Mouse (Mus musculus): ENCODE measurements around the gene Gcnt1. TPM values are rescaled to one million over a fixed set of nuclear protein-coding genes. Genes with fewer than 3 reads are reported as not detected.

Gcnt1 gene
- polyA plus RNA-seq, 1 experiment from 2014 or later: 19.0 TPM

DNA sequence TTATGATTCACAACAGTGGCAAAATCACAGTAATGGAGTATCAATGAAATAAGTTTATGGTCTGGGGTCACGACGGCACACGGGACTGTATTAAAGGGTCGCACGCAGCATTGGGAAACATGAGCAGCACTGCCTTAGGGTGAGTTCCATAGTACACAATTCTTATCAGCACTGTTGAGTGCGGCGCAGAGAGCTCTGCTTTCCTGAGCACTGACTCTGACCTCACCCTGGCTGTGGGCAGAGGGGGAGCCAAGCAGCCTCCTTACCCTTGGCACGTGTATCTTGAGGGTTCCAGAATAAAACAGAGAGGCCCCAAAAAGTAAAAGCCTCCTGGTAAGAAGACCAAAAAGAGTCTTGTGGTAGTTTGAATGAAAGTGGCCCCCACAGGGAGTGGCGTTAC is 4.1 kb downstream of the Gcnt1 start:
- Histone ChIP-seq H3K4me3 (replicated peaks) (no peak overlapping the region), H3K9me3 (replicated peaks) (no peaks in the 10 kb centered on the region), H3K27ac (replicated peaks) (no peak overlapping the region), H3K9ac (no peak overlapping the region), H3K27me3 (no peaks in the 10 kb centered on the region), H3K36me3 (replicated peaks) (no peaks in the 10 kb centered on the region), H3K4me2 (no peak overlapping the region), H3K4me1 (replicated peaks) (peaks cover 4% of the 10 kb centered on the region; the same call in 1 of the 2 replicates)
- no peak; the same call in 1 of the 2 replicates for ATAC-seq (ENCODE audit: insufficient read depth)
- 45% methylated on average over 9 of the region's 9 CpGs for WGBS (ENCODE audit: insufficient replicate concordance)

DNA sequence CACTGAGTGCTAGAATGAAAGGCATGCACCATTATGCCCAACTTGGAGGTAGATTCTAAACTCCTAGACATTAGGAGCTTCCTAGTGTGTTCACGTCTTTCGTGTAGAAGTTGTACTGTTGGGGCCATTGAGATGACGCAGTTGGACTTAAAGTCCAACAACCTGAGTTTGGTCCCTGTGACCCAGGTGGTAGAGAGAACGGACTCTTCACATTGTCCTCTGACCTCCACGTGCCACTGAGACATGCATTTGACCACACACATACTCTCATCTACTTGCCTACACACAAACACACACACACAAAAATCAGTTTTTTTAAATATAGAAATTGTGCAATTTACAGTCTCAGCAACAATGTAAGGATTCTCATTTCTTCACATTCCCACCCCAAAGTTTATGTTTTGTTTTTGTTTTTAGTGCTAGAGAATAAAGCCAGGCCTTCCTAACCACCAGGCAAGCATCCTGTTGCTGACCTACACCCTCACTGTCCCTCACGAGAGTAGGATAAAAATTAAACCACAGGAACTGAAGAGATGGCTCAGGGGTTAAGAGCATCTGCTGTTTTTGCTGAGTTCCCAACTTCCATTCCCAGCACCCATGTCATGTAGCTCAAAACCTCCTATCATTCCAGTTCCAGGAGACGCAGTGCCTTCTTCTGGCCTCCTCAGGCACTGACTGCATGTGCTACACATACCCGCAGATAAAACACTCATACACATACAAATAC is 6.1 kb downstream of the Gcnt1 start:
- Histone ChIP-seq H3K9me3 (replicated peaks) (no peaks in the 10 kb centered on the region), H3K27me3 (no peaks in the 10 kb centered on the region), H3K36me3 (replicated peaks) (no peaks in the 10 kb centered on the region), H3K9ac (no peak overlapping the region), H3K4me2 (no peak overlapping the region), H3K4me3 (replicated peaks) (no peak overlapping the region), H3K4me1 (replicated peaks) (peaks cover 11% of the 10 kb centered on the region; the same call in 1 of the 2 replicates), H3K27ac (replicated peaks) (no peak overlapping the region)
- WGBS (ENCODE audit: insufficient replicate concordance): 76% methylated on average over 8 of the region's 8 CpGs
- ATAC-seq (ENCODE audit: insufficient read depth): no peak

DNA sequence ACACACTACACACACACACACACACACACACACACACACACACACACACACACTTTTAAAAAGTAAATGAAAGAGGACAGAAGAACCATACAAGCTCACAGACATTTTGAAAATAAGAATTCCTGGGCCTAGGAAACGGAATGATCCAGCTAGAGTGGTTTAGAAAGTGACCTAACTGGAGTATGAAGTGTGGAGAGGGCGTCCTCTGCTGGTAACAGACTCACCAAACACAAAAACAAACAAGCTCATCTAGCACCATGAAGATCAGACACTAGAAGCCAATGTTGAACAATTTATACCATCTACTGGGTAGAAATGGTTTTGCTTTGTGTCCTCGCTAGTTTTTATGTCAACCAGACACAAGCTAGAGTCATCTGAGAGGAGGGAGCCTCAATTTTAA is 7.9 kb downstream of the Gcnt1 start:
- Histone ChIP-seq H3K9me3 (replicated peaks) (no peaks in the 10 kb centered on the region), H3K9ac (no peak overlapping the region), H3K4me3 (replicated peaks) (no peak overlapping the region), H3K36me3 (replicated peaks) (no peaks in the 10 kb centered on the region), H3K27ac (replicated peaks) (no peak overlapping the region), H3K4me2 (no peak overlapping the region), H3K27me3 (no peaks in the 10 kb centered on the region), H3K4me1 (replicated peaks) (peaks cover 28% of the 10 kb centered on the region)
- peak; percentile 55; the same call in 1 of the 2 replicates for ATAC-seq (ENCODE audit: insufficient read depth)
- WGBS (ENCODE audit: insufficient replicate concordance): 24% methylated on average over 3 of the region's 3 CpGs

DNA sequence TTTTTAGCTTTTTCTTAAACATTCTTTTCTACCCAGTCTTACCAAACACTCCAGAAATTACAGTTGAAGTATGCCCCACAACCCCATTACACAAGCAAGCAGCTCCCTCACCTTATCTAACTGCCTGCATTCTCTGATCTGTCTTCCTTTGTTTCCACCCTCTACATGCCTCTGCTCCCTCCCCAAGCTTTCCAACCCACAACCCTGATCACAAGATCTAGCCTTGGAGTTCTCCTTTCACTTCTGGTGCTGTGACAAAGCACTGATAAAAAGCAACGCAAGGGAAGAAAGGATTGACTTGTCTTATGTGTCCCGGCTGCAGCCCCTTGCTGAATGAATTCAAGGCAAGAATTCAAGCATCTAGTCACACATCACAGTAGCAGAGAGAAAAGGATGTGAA is 11.5 kb downstream of the Gcnt1 start:
- H3K9ac ChIP-seq: no peak overlapping the region
- no peaks in the 10 kb centered on the region for H3K9me3 ChIP-seq (replicated peaks)
- 0 out of 2 replicates have a peak, but pooled peaks cover 3% of the 10 kb centered on the region for H3K27me3 ChIP-seq
- H3K27ac ChIP-seq (replicated peaks): peak overlapping the region; percentile 49; the same call in 1 of the 2 replicates
- H3K4me2 ChIP-seq: no peak overlapping the region
- no peaks in the 10 kb centered on the region for H3K36me3 ChIP-seq (replicated peaks)
- WGBS (ENCODE audit: insufficient replicate concordance): 10% methylated on average over 2 of the region's 2 CpGs
- H3K4me1 ChIP-seq (replicated peaks): peaks cover 51% of the 10 kb centered on the region
- ATAC-seq (ENCODE audit: insufficient read depth): peak; percentile 32
- H3K4me3 ChIP-seq (replicated peaks): no peak overlapping the region

DNA sequence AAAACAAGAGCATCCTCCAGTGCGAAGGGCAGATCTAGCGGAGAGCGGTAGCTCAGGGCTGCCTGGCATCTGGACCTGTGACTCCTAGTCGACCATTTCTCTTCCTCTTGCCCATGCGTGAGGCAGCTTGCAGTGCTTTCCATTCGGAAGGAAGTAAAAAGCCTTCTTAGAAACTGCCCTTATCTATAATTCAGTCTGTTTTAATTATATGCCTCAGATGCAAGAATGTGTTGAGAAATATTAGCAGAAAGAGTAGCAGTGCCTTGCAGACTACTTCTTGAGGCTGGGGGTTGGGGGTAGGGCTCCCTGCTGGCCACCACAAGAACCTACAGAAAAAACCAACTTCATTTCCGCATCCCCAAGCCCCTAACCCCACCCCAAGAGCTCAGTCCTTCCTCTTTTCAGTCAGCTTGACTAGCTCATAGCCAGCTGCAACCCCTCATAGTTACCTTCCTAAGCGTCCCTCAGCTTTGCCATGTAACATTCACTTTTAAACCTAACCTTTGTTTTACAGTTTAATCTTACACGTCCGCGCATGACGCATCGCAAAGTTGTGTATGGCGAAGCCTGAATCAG is 13.2 kb downstream of the Gcnt1 start:
- 0 out of 2 replicates have a peak, but pooled peaks cover 3% of the 10 kb centered on the region for H3K27me3 ChIP-seq
- peak overlapping the region; percentile 15 for H3K4me2 ChIP-seq
- no peak overlapping the region for H3K4me3 ChIP-seq (replicated peaks)
- H3K9ac ChIP-seq: no peak overlapping the region
- H3K4me1 ChIP-seq (replicated peaks): peaks cover 52% of the 10 kb centered on the region
- 35% methylated on average over 14 of the region's 14 CpGs for WGBS (ENCODE audit: insufficient replicate concordance)
- H3K27ac ChIP-seq (replicated peaks): peak overlapping the region; percentile 2; the same call in 1 of the 2 replicates
- no peaks in the 10 kb centered on the region for H3K9me3 ChIP-seq (replicated peaks)
- no peak for ATAC-seq (ENCODE audit: insufficient read depth)
- no peaks in the 10 kb centered on the region for H3K36me3 ChIP-seq (replicated peaks)

DNA sequence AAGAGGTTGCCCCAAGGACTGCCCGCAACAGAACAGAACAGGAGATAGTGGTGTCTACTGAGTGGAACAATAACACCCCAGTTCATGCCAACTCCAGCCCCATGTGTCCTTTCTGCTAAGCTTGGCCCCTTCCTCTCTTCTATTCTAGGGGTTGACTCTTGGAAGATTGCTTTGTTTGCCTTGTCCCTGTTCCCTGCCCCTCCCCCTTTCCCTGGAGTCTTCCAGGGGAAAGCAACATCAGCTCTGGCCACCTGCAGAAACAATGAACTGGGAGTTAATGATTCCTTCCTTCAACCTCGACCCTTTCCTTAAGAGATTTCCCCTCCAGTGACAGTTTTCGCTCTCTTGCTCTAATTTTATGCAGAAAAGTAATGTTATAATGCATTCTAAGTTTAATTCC is 15.3 kb downstream of the Gcnt1 start:
- Histone ChIP-seq H3K4me1 (replicated peaks) (peaks cover 69% of the 10 kb centered on the region), H3K9me3 (replicated peaks) (no peaks in the 10 kb centered on the region), H3K4me2 (no peak overlapping the region), H3K27ac (replicated peaks) (0 out of 2 replicates have a peak overlapping the region, but pooled peaks have one; percentile 87), H3K36me3 (replicated peaks) (peaks cover 14% of the 10 kb centered on the region; the same call in 1 of the 2 replicates), H3K9ac (no peak overlapping the region), H3K27me3 (0 out of 2 replicates have a peak, but pooled peaks cover 3% of the 10 kb centered on the region), H3K4me3 (replicated peaks) (no peak overlapping the region)
- ATAC-seq (ENCODE audit: insufficient read depth): no peak
- WGBS (ENCODE audit: insufficient replicate concordance): 63% methylated on average over 3 of the region's 3 CpGs

DNA sequence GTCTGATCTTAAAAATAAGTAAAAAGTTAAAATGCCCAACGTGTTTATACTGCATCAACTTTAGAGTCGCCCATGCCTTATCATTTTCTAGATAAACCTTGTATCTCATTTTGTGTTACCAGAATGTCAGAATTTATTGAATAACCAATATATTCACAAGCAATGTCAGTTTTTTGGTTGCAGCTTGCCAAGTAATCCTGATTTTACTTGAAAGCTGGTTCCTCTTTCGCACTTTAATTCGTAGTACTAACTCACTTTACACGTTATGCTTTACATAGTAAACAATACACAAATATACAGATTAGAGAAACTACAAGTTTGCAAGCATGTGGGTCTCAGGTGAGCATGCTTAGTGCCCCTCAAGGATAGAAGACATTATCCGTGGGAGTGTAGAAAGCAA is 15.7 kb downstream of the Gcnt1 start:
- peak overlapping the region; percentile 76 for H3K4me2 ChIP-seq
- peaks cover 71% of the 10 kb centered on the region for H3K4me1 ChIP-seq (replicated peaks)
- no peak overlapping the region for H3K9ac ChIP-seq
- peak overlapping the region; percentile 87; the same call in 1 of the 2 replicates for H3K27ac ChIP-seq (replicated peaks)
- ATAC-seq (ENCODE audit: insufficient read depth): no peak
- WGBS (ENCODE audit: insufficient replicate concordance): 46% methylated on average over 6 of the region's 6 CpGs
- no peaks in the 10 kb centered on the region for H3K9me3 ChIP-seq (replicated peaks)
- peaks cover 14% of the 10 kb centered on the region; the same call in 1 of the 2 replicates for H3K36me3 ChIP-seq (replicated peaks)
- 0 out of 2 replicates have a peak, but pooled peaks cover 3% of the 10 kb centered on the region for H3K27me3 ChIP-seq
- H3K4me3 ChIP-seq (replicated peaks): peak overlapping the region; percentile 75

DNA sequence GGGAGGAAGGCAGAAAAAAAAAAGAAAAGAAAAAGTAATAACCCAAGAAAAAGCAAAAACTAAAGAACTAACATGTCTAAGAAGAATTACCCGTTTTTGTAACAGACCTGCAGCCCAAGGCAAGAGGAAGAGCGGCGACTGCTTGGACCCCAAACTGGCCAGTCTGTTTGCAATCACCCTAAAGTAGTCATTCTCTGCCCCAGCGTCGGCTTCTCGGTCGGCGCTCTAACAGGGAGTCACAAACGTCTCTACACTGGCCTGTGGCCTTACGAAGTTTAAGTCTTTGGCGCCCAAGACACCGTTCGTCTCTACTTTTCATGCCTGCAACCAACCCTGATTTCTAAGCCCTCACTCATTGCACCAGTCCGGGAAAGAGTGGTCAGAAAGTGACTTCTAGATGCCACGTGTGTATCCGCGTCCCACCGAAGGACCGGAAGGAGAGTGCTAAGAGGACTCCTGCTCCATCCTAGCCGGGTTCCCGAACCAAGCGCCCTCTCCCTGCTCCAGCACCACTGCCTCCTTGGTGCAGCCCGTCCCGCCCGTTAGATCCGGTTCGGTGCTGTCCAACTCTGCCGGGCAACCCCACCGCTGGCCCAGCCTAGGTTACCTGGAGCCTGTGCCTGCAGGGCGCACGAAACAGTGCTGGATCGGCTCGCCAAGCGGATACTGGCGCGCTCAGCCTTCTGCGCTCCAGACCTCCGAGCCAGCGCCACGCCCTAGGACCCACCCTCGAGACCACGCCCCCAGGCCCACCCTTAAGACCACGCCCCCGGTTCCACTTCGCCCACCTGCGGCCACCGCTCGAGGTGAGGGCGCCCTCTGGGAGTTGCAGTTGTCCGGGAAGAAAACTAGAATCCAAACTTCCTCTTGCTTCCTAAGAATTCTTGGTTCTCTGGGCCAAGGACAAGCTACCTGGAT is 16.4 kb downstream of the Gcnt1 start:
- under 1% methylated on average over 50 of the region's 50 CpGs for WGBS (ENCODE audit: insufficient replicate concordance)
- H3K4me1 ChIP-seq (replicated peaks): peaks cover 73% of the 10 kb centered on the region

DNA sequence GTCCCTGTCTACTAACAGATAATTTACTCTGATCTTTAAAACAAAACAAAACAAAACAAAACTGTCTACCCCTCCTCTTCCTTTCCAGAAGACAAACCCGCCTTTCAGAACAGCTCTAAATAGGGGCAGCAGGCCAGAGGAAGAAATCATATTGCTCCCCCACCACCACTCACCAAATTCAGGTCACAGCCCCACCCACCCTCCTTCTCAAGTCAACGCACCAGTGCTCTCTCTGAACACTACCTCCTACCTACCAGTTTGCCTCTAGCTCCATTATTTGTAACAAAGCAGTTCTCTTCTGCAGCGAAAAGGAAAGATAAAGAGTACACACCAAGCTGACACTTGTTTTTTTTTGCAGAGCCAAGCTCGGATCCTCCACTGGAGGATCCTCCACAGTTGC is 17.3 kb downstream of the Gcnt1 start:
- peak; percentile 39; the same call in 1 of the 2 replicates for ATAC-seq (ENCODE audit: insufficient read depth)
- Histone ChIP-seq H3K27ac (replicated peaks) (peak overlapping the region; percentile 87), H3K36me3 (replicated peaks) (peaks cover 30% of the 10 kb centered on the region), H3K9me3 (replicated peaks) (no peaks in the 10 kb centered on the region), H3K27me3 (0 out of 2 replicates have a peak, but pooled peaks cover 3% of the 10 kb centered on the region), H3K4me2 (peak overlapping the region; percentile 76), H3K4me3 (replicated peaks) (peak overlapping the region; percentile 75), H3K9ac (peak overlapping the region; percentile 77), H3K4me1 (replicated peaks) (peaks cover 73% of the 10 kb centered on the region)
- 5% methylated on average over 4 of the region's 4 CpGs for WGBS (ENCODE audit: insufficient replicate concordance)

More for the DNA sequence above, 16.4 kb downstream of the Gcnt1 start:
- H3K9ac ChIP-seq: peak overlapping the region; percentile 77
- 0 out of 2 replicates have a peak, but pooled peaks cover 3% of the 10 kb centered on the region for H3K27me3 ChIP-seq
- H3K36me3 ChIP-seq (replicated peaks): peaks cover 21% of the 10 kb centered on the region
- H3K27ac ChIP-seq (replicated peaks): peak overlapping the region; percentile 87
- H3K9me3 ChIP-seq (replicated peaks): no peaks in the 10 kb centered on the region
- peak overlapping the region; percentile 76 for H3K4me2 ChIP-seq
- ATAC-seq (ENCODE audit: insufficient read depth): peak; percentile 84
- H3K4me3 ChIP-seq (replicated peaks): peak overlapping the region; percentile 75

DNA sequence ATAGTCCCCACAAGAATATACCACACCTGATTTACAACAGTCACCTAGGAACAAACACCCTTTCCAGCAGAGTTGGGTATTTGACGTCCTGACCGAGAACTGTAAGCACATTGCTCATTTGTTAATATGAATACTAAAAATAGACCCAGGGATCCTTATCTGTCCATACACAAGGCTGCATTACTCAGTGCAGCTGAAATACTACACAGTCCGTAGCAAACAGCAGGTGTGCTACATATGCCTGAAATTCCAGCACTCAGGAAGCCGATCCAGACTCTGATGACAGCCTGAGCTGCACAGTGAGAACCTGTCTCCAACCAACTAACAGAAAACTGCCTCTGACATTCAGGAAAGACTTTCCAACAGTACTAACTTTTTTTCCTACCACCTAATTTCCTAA is 17.8 kb downstream of the Gcnt1 start:
- peaks cover 74% of the 10 kb centered on the region for H3K4me1 ChIP-seq (replicated peaks)
- H3K4me2 ChIP-seq: peak overlapping the region; percentile 76
- peak; percentile 68 for ATAC-seq (ENCODE audit: insufficient read depth)
- peak overlapping the region; percentile 77 for H3K9ac ChIP-seq
- H3K9me3 ChIP-seq (replicated peaks): no peaks in the 10 kb centered on the region
- H3K36me3 ChIP-seq (replicated peaks): peaks cover 35% of the 10 kb centered on the region
- 0 out of 2 replicates have a peak, but pooled peaks cover 3% of the 10 kb centered on the region for H3K27me3 ChIP-seq
- H3K4me3 ChIP-seq (replicated peaks): peak overlapping the region; percentile 75
- H3K27ac ChIP-seq (replicated peaks): peak overlapping the region; percentile 87
- 15% methylated on average over 4 of the region's 4 CpGs for WGBS (ENCODE audit: insufficient replicate concordance)

Measured in liver, embryonic 15.5 days (tissue).